Mouse (Mus musculus): ENCODE measurements around the gene Rufy4. TPM values are rescaled to one million over a fixed set of nuclear protein-coding genes. Genes with fewer than 3 reads are reported as not detected.
A peak's percentile ranks its signal among the peaks of the same experiment; 100 is the strongest.

Rufy4 gene
- polyA plus RNA-seq, 1 experiment from 2014 or later, result 0.34 TPM

GRCm38 (mm10) chr1:74088569-74088968, 36.8 kb upstream of the Rufy4 start:
- WGBS, result 52% methylated on average over 1 of the region's 1 CpGs
- peaks cover 12% of the 10 kb centered on the region for H3K4me1 ChIP-seq (replicated peaks; ENCODE audit: control insufficient read depth, insufficient read depth, low read length)
- H3K36me3 ChIP-seq (ENCODE audit: control insufficient read depth, insufficient read depth, low read length), result no peaks in the 10 kb centered on the region
- no peak overlapping the region for H3K4me3 ChIP-seq (ENCODE audit: low read depth, low read length)
- H3K9me3 ChIP-seq (ENCODE audit: control insufficient read depth, low read length), result no peaks in the 10 kb centered on the region
- ATAC-seq (replicated peaks; ENCODE audit: low FRiP score) (no peak), DNase-seq (ENCODE audit: low spot score) (no peak)
- no peak overlapping the region for H3K27ac ChIP-seq (ENCODE audit: low read depth, low read length)
- H3K4me2 ChIP-seq, result no peak overlapping the region
- peaks cover 12% of the 10 kb centered on the region for H3K27me3 ChIP-seq (replicated peaks; ENCODE audit: control insufficient read depth, insufficient read depth, low read length)
- H3K9ac ChIP-seq (ENCODE audit: low read depth, low read length), result no peak overlapping the region

- H3K9ac ChIP-seq (ENCODE audit: low read depth, low read length), result no peak overlapping the region
- DNase-seq (ENCODE audit: low spot score) (no peak), ATAC-seq (replicated peaks; ENCODE audit: low FRiP score) (no peak)
- 46% methylated on average over 7 of the region's 7 CpGs for WGBS
- H3K4me3 ChIP-seq (ENCODE audit: low read depth, low read length), result peak overlapping the region; percentile 31
- no peaks in the 10 kb centered on the region for H3K36me3 ChIP-seq (ENCODE audit: control insufficient read depth, insufficient read depth, low read length)
- H3K27ac ChIP-seq (ENCODE audit: low read depth, low read length), result no peak overlapping the region
- no peaks in the 10 kb centered on the region for H3K9me3 ChIP-seq (ENCODE audit: control insufficient read depth, low read length)
- H3K4me2 ChIP-seq, result peak overlapping the region; percentile 51
- H3K27me3 ChIP-seq (replicated peaks; ENCODE audit: control insufficient read depth, insufficient read depth, low read length), result peaks cover 22% of the 10 kb centered on the region
- peaks cover 4% of the 10 kb centered on the region for H3K4me1 ChIP-seq (replicated peaks; ENCODE audit: control insufficient read depth, insufficient read depth, low read length)
These were observed 35.0 kb upstream of the Rufy4 start for GRCm38 (mm10) chr1:74090329-74090728.

GRCm38 (mm10) chr1:74091138-74091537, 34.2 kb upstream of the Rufy4 start:
- no peaks in the 10 kb centered on the region for H3K36me3 ChIP-seq (ENCODE audit: control insufficient read depth, insufficient read depth, low read length)
- no peak overlapping the region for H3K9ac ChIP-seq (ENCODE audit: low read depth, low read length)
- H3K4me2 ChIP-seq, result peak overlapping the region; percentile 51
- H3K9me3 ChIP-seq (ENCODE audit: control insufficient read depth, low read length), result no peaks in the 10 kb centered on the region
- ATAC-seq (replicated peaks; ENCODE audit: low FRiP score) (no peak), DNase-seq (ENCODE audit: low spot score) (no peak)
- peaks cover 30% of the 10 kb centered on the region for H3K27me3 ChIP-seq (replicated peaks; ENCODE audit: control insufficient read depth, insufficient read depth, low read length)
- peaks cover 4% of the 10 kb centered on the region for H3K4me1 ChIP-seq (replicated peaks; ENCODE audit: control insufficient read depth, insufficient read depth, low read length)
- peak overlapping the region; percentile 58 for H3K27ac ChIP-seq (ENCODE audit: low read depth, low read length)
- WGBS, result 34% methylated on average over 7 of the region's 7 CpGs
- peak overlapping the region; percentile 31; the same call in 1 of the 2 replicates for H3K4me3 ChIP-seq (ENCODE audit: low read depth, low read length)

DNA sequence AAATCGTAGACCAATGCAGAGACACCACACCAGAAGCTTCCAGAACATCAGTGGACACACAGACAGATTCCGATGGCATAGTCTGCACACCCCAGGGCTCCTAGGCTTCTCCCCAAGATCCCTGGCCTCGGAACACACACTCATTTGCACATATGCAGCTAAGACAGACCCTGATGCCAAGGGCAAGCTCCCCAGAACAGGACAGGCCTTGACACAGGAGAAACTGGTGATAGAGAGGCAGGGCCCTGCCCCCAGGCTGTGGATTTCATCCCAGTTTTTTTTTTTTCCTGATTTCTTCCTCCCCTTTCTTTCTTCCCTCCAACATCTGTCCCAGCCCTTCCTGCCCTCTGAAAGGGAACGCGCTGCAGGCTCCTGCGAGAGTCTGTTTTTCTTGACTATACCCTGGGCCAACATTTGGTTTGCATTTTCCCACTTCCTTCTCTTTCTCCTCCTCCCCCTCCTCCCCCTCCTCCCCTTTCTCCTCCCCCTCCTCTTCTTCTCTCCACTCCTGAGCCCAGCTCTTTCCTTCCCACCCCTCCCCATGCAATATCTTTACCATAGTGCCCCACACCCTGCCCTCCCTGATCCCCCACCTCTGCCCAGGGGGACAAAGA, 33.6 kb upstream of the Rufy4 start:
- WGBS, result 36% methylated on average over 6 of the region's 6 CpGs
- H3K27ac ChIP-seq (ENCODE audit: low read depth, low read length), result peak overlapping the region; percentile 58

GRCm38 (mm10) chr1:74092242-74092641, 33.1 kb upstream of the Rufy4 start:
- ATAC-seq (replicated peaks; ENCODE audit: low FRiP score), result no peak

More for the DNA sequence above, 33.6 kb upstream of the Rufy4 start:
- H3K9ac ChIP-seq (ENCODE audit: low read depth, low read length), result no peak overlapping the region
- H3K9me3 ChIP-seq (ENCODE audit: control insufficient read depth, low read length), result no peaks in the 10 kb centered on the region
- H3K4me3 ChIP-seq (ENCODE audit: low read depth, low read length), result no peak overlapping the region
- H3K4me2 ChIP-seq, result no peak overlapping the region
- peaks cover 36% of the 10 kb centered on the region for H3K27me3 ChIP-seq (replicated peaks; ENCODE audit: control insufficient read depth, insufficient read depth, low read length)
- no peak for DNase-seq (ENCODE audit: low spot score)
- H3K36me3 ChIP-seq (ENCODE audit: control insufficient read depth, insufficient read depth, low read length), result no peaks in the 10 kb centered on the region
- peaks cover 4% of the 10 kb centered on the region for H3K4me1 ChIP-seq (replicated peaks; ENCODE audit: control insufficient read depth, insufficient read depth, low read length)
- ATAC-seq (replicated peaks; ENCODE audit: low FRiP score), result no peak

GRCm38 (mm10) chr1:74093447-74093846, 31.9 kb upstream of the Rufy4 start:
- no peak overlapping the region for H3K27ac ChIP-seq (ENCODE audit: low read depth, low read length)
- peaks cover 4% of the 10 kb centered on the region for H3K4me1 ChIP-seq (replicated peaks; ENCODE audit: control insufficient read depth, insufficient read depth, low read length)
- 66% methylated on average over 5 of the region's 5 CpGs for WGBS
- H3K9ac ChIP-seq (ENCODE audit: low read depth, low read length), result no peak overlapping the region
- no peak overlapping the region for H3K4me3 ChIP-seq (ENCODE audit: low read depth, low read length)
- H3K9me3 ChIP-seq (ENCODE audit: control insufficient read depth, low read length), result no peaks in the 10 kb centered on the region
- H3K36me3 ChIP-seq (ENCODE audit: control insufficient read depth, insufficient read depth, low read length), result no peaks in the 10 kb centered on the region
- peaks cover 52% of the 10 kb centered on the region for H3K27me3 ChIP-seq (replicated peaks; ENCODE audit: control insufficient read depth, insufficient read depth, low read length)
- DNase-seq (ENCODE audit: low spot score), result no peak
- no peak for ATAC-seq (replicated peaks; ENCODE audit: low FRiP score)
- H3K4me2 ChIP-seq, result no peak overlapping the region

More at GRCm38 (mm10) chr1:74092242-74092641, 33.1 kb upstream of the Rufy4 start:
- Histone ChIP-seq H3K4me2 (no peak overlapping the region), H3K4me3 (ENCODE audit: low read depth, low read length) (no peak overlapping the region), H3K9ac (ENCODE audit: low read depth, low read length) (no peak overlapping the region), H3K4me1 (replicated peaks; ENCODE audit: control insufficient read depth, insufficient read depth, low read length) (peaks cover 4% of the 10 kb centered on the region), H3K27ac (ENCODE audit: low read depth, low read length) (no peak overlapping the region), H3K27me3 (replicated peaks; ENCODE audit: control insufficient read depth, insufficient read depth, low read length) (peaks cover 40% of the 10 kb centered on the region), H3K36me3 (ENCODE audit: control insufficient read depth, insufficient read depth, low read length) (no peaks in the 10 kb centered on the region), H3K9me3 (ENCODE audit: control insufficient read depth, low read length) (no peaks in the 10 kb centered on the region)
- 67% methylated on average over 10 of the region's 10 CpGs for WGBS
- no peak for DNase-seq (ENCODE audit: low spot score)

DNA sequence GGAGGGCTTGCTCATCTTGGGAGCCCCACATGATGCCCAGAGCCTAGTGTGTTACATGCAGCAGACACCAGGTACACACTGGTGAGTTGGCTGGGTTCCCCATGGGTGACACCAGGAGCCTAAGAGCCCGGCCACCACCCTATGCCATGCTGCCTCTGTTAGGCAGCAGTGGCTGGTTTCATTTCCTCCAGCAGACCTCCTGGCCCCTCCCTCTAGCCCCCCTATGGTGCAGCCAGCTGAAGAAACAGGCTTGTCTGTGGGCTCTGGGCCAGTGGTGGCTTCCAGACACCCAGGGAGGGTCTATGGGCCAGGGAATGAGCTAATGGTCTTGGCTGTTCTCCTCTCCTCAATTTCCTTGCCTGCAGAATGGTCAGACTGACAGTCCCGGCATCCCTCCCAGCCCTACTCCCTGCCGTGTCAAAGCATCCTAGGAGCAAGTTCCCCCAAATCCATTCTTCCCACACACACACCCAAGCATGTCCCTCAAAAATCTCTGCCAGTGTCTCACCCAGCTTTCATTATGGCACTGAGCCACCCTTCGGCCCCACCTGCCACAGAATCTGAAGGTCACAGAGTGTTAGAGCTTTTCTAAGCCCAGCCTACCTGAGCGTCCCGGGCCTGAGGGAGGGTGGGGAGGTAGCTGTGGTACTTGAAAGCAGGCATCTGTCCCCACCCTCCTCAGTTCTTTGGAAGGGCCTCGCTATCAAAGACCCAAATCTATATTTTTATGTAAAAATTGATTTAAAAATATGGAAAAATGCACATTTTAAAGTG, 30.7 kb upstream of the Rufy4 start:
- ATAC-seq (replicated peaks; ENCODE audit: low FRiP score) (no peak), DNase-seq (ENCODE audit: low spot score) (no peak)
- Histone ChIP-seq H3K36me3 (ENCODE audit: control insufficient read depth, insufficient read depth, low read length) (no peaks in the 10 kb centered on the region), H3K27ac (ENCODE audit: low read depth, low read length) (no peak overlapping the region), H3K9ac (ENCODE audit: low read depth, low read length) (no peak overlapping the region), H3K4me1 (replicated peaks; ENCODE audit: control insufficient read depth, insufficient read depth, low read length) (peaks cover 8% of the 10 kb centered on the region), H3K27me3 (replicated peaks; ENCODE audit: control insufficient read depth, insufficient read depth, low read length) (peaks cover 61% of the 10 kb centered on the region), H3K4me2 (no peak overlapping the region), H3K9me3 (ENCODE audit: control insufficient read depth, low read length) (no peaks in the 10 kb centered on the region), H3K4me3 (ENCODE audit: low read depth, low read length) (no peak overlapping the region)
- 42% methylated on average over 7 of the region's 7 CpGs for WGBS

DNA sequence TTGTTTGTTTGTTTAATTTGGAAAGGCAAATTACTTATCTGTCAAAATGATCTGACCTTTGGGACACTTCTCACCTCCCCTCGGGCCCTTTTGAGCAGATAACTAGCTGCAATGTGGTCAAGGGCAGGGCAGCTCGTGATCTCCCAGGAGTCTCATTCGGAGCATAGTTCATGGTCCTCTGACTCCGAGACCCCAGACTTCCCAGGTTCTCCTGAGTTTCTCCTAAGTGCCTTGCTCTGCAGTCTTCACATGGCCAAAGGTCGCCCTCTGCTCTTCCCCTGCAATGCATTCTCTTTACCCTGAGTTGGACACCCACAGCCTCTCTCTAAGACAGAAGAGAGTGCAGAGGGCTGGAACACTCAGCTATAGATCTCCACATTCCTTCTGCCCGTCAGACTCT, 30.0 kb upstream of the Rufy4 start:
- no peaks in the 10 kb centered on the region for H3K36me3 ChIP-seq (ENCODE audit: control insufficient read depth, insufficient read depth, low read length)
- H3K9me3 ChIP-seq (ENCODE audit: control insufficient read depth, low read length), result no peaks in the 10 kb centered on the region
- H3K9ac ChIP-seq (ENCODE audit: low read depth, low read length), result no peak overlapping the region
- H3K27me3 ChIP-seq (replicated peaks; ENCODE audit: control insufficient read depth, insufficient read depth, low read length), result peaks cover 68% of the 10 kb centered on the region
- ATAC-seq (replicated peaks; ENCODE audit: low FRiP score), result no peak
- peaks cover 8% of the 10 kb centered on the region for H3K4me1 ChIP-seq (replicated peaks; ENCODE audit: control insufficient read depth, insufficient read depth, low read length)
- no peak overlapping the region for H3K27ac ChIP-seq (ENCODE audit: low read depth, low read length)
- DNase-seq (ENCODE audit: low spot score), result no peak
- H3K4me2 ChIP-seq, result no peak overlapping the region
- 39% methylated on average over 6 of the region's 6 CpGs for WGBS
- H3K4me3 ChIP-seq (ENCODE audit: low read depth, low read length), result no peak overlapping the region

GRCm38 (mm10) chr1:74095728-74096127, 29.6 kb upstream of the Rufy4 start:
- Histone ChIP-seq H3K9ac (ENCODE audit: low read depth, low read length) (no peak overlapping the region), H3K27me3 (replicated peaks; ENCODE audit: control insufficient read depth, insufficient read depth, low read length) (peaks cover 69% of the 10 kb centered on the region), H3K4me3 (ENCODE audit: low read depth, low read length) (no peak overlapping the region), H3K9me3 (ENCODE audit: control insufficient read depth, low read length) (no peaks in the 10 kb centered on the region), H3K4me2 (no peak overlapping the region), H3K36me3 (ENCODE audit: control insufficient read depth, insufficient read depth, low read length) (no peaks in the 10 kb centered on the region), H3K27ac (ENCODE audit: low read depth, low read length) (no peak overlapping the region), H3K4me1 (replicated peaks; ENCODE audit: control insufficient read depth, insufficient read depth, low read length) (peaks cover 8% of the 10 kb centered on the region)
- 34% methylated on average over 3 of the region's 3 CpGs for WGBS
- ATAC-seq (replicated peaks; ENCODE audit: low FRiP score) (no peak), DNase-seq (ENCODE audit: low spot score) (no peak)
